Mouse (Mus musculus): Measurements from ENCODE around the gene Cyba. TPM values are rescaled to one million over a fixed set of nuclear protein-coding genes. Genes with fewer than 3 reads are reported as not detected.

Gene Cyba
- polyA plus RNA-seq, 1 experiment from 2014 or later, result 647 TPM

DNA sequence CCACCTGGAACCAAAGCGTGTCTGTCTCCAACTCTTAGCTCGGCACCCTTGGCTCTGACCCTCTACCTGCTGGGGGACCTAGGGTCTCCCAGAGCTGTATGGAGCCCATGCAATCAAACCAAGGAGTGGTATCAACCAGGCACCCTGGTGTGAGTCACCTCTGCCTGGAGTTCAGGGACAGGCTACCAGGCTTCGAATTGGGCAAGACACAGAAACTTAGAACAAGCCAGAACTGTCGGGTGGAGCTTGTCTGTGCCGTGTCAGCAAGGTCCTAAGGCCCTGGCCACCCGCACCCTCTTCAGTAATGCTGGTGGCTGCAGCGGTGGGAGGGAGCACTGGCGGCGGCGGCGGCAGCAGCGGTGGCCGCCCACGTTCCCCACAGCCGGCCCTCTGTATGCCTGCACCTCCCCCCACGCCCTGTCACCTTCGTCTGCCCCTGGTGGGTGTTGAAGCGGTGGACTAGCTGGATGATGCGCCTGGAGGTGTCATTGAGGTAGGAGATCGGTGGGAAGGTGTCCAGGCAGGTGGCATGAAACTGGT, 3.9 kb upstream of the Cyba start:
- Histone ChIP-seq H3K9ac (ENCODE audit: low read depth, low read length) (no peak overlapping the region), H3K27me3 (ENCODE audit: insufficient read depth, low read length) (no peaks in the 10 kb centered on the region), H3K27ac (no peak overlapping the region), H3K9me3 (replicated peaks; ENCODE audit: low read length) (no peaks in the 10 kb centered on the region), H3K4me3 (replicated peaks; ENCODE audit: low read depth, low read length) (no peak overlapping the region), H3K4me1 (replicated peaks; ENCODE audit: insufficient read depth, low read length) (peaks cover 14% of the 10 kb centered on the region), H3K4me2 (ENCODE audit: low read length) (no peak overlapping the region), H3K36me3 (ENCODE audit: insufficient read depth, low read length) (0 out of 2 replicates have a peak, but pooled peaks cover 9% of the 10 kb centered on the region)
- DNase-seq (ENCODE audit: low spot score), result no peak
- no peak for ATAC-seq (replicated peaks; ENCODE audit: low FRiP score, low read depth)
- WGBS, result 73% methylated on average over 20 of the region's 20 CpGs
- no peak for TF ChIP-seq CTCF (IDR thresholded peaks at IDR 0.05; ENCODE audit: low read depth)

DNA sequence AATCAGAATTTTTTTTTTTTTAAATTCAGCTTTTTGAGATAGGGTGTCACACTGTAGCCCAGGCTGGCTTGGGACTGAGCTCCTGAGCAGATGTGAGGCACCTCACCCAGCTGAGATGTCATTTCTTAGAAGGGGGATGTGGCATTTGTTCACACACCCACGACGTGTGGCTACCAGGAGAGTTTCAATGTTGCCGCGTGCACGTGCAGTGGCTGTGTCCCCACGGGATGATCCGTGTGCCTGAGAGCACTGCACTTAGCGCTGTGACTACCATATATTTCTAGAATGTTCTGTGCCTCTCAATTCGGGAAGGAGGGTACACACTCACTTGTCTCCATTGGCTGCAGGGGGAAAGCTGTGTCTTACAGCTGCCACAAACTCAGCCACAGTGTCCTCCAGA, 3.4 kb upstream of the Cyba start:
- ATAC-seq (replicated peaks; ENCODE audit: low FRiP score, low read depth), result no peak
- no peak overlapping the region for H3K27ac ChIP-seq
- H3K4me3 ChIP-seq (replicated peaks; ENCODE audit: low read depth, low read length), result no peak overlapping the region
- no peak overlapping the region for H3K4me2 ChIP-seq (ENCODE audit: low read length)
- peaks cover 19% of the 10 kb centered on the region for H3K4me1 ChIP-seq (replicated peaks; ENCODE audit: insufficient read depth, low read length)
- 0 out of 2 replicates have a peak, but pooled peaks cover 9% of the 10 kb centered on the region for H3K36me3 ChIP-seq (ENCODE audit: insufficient read depth, low read length)
- no peak for TF ChIP-seq CTCF (IDR thresholded peaks at IDR 0.05; ENCODE audit: low read depth)
- H3K27me3 ChIP-seq (ENCODE audit: insufficient read depth, low read length), result no peaks in the 10 kb centered on the region
- 94% methylated on average over 9 of the region's 9 CpGs for WGBS
- H3K9me3 ChIP-seq (replicated peaks; ENCODE audit: low read length), result no peaks in the 10 kb centered on the region
- DNase-seq (ENCODE audit: low spot score), result no peak
- no peak overlapping the region for H3K9ac ChIP-seq (ENCODE audit: low read depth, low read length)

DNA sequence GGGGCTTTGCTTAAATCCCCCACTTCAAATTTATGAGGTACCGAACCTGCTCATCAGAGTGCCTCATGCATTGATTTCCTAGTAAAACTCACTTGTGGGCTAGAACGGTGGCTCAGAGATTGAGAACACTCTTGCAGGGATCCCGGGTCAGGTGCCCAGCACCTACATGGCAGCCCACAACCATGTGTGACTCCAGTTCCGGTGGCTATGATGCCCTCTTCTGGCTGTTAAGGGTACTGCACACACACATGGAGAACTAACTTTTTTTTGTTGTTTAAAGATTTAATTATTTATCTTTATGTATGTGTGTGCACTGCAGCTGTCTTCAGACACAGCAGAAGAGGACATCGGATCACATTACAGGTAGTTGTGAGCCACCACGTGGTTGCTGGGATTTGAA, 2.6 kb upstream of the Cyba start:
- Histone ChIP-seq H3K27me3 (ENCODE audit: insufficient read depth, low read length) (no peaks in the 10 kb centered on the region), H3K9me3 (replicated peaks; ENCODE audit: low read length) (no peaks in the 10 kb centered on the region), H3K4me1 (replicated peaks; ENCODE audit: insufficient read depth, low read length) (peaks cover 23% of the 10 kb centered on the region), H3K9ac (ENCODE audit: low read depth, low read length) (no peak overlapping the region), H3K27ac (no peak overlapping the region), H3K4me2 (ENCODE audit: low read length) (no peak overlapping the region), H3K4me3 (replicated peaks; ENCODE audit: low read depth, low read length) (no peak overlapping the region), H3K36me3 (ENCODE audit: insufficient read depth, low read length) (0 out of 2 replicates have a peak, but pooled peaks cover 9% of the 10 kb centered on the region)
- no peak for ATAC-seq (replicated peaks; ENCODE audit: low FRiP score, low read depth)
- 93% methylated on average over 6 of the region's 6 CpGs for WGBS
- DNase-seq (ENCODE audit: low spot score), result no peak
- TF ChIP-seq CTCF (IDR thresholded peaks at IDR 0.05; ENCODE audit: low read depth), result peak; percentile 59

DNA sequence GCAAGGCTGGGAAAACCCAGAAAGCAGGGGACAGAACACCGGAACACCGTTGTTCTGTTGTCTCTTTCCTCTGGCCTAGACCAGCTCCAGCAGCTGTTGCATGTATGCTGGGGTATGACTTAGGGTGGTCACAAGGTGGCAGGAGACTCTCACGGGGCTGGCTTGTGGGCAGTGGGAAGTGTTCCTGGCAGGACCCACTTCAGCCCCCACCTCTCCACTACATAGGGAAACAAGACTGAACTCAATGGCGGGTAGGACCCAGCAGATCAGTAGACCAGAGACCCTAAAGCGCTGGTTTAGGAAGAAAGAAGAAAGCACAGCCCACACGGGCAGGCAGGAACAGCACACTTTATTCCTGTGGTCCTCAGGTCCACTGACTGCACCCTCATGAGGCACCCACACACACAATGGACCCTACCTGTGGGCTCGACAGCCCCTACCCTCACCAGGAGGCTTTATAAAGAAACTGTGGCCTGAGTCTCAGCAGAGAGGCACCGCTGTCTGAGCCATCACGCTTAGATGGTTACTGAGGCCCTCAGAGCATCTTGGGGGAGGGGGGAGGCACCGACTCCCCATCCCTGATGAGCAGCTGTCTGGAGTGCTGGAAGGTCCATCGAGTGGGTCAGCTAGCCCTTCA, 657 bp upstream of the Cyba start:
- peak; percentile 16 for ATAC-seq (replicated peaks; ENCODE audit: low FRiP score, low read depth)
- peaks cover 27% of the 10 kb centered on the region for H3K4me1 ChIP-seq (replicated peaks; ENCODE audit: insufficient read depth, low read length)

DNA sequence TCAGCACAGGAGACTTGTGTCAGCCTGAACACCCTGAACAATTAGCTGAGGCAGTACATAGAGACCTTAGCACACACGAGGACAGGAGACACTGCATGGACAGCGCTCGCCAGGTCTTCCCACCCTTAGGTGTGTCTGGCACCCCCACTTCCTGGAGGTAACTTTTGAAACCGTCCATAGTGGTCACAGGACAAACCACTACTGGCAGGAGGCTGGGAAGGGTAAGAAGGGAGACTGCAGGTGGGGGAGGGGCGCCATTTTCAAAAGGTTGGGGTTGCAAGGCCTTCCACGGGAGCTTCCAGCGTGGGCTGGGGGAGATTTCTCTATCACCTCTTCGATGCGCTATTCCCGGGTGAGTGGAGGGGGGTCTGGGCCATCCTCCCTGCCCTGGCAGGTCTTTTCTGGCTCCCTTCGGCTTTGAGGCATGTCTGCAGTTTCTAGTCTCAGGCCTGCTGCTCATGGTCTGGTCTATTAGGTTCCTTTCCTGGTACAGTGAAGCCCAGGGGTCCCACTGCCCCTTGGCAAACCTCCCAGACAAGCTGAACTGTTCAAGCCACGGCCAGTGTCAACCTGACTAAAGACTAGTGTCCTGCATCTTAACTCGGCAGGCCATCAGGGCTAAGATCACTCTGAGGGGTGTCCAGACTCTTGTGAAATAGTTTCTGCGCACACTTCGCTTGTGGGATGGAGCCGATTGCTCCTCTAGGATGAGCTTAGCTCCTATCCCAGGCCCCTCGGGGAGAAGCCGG, 862 bp downstream of the Cyba start:
- DNase-seq (ENCODE audit: low spot score), result no peak

More for the DNA sequence above, 657 bp upstream of the Cyba start:
- TF ChIP-seq CTCF (IDR thresholded peaks at IDR 0.05; ENCODE audit: low read depth), result peak; percentile 62
- 60% methylated on average over 11 of the region's 11 CpGs for WGBS
- Histone ChIP-seq H3K9ac (ENCODE audit: low read depth, low read length) (peak overlapping the region; percentile 73; the same call in 1 of the 2 replicates), H3K27me3 (ENCODE audit: insufficient read depth, low read length) (no peaks in the 10 kb centered on the region), H3K4me3 (replicated peaks; ENCODE audit: low read depth, low read length) (no peak overlapping the region), H3K9me3 (replicated peaks; ENCODE audit: low read length) (no peaks in the 10 kb centered on the region), H3K27ac (peak overlapping the region; percentile 78; the same call in 1 of the 2 replicates), H3K36me3 (ENCODE audit: insufficient read depth, low read length) (0 out of 2 replicates have a peak, but pooled peaks cover 9% of the 10 kb centered on the region), H3K4me2 (ENCODE audit: low read length) (peak overlapping the region; percentile 84)
- DNase-seq (ENCODE audit: low spot score), result peak; percentile 22

DNA sequence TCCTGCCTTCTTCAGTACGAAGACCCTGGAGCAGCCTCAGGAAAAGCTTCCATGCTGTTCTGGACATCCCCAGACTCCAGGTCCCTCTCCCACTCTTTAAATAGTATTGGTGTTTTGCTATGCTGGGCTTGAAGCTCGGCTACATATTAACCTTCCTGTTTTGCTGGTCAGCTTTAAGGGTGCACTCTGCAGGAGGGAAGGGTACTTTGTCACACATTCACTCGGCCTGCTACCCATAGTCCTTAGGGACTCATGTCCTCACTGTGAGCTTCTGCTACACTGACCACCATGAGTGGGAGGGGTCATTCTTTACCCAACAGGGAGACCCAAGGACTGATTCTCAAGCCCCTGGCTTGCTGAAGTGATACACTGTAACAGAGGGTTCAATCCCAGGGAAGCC, 2.1 kb downstream of the Cyba start:
- H3K36me3 ChIP-seq (ENCODE audit: insufficient read depth, low read length), result no peaks in the 10 kb centered on the region
- 61% methylated on average over 3 of the region's 3 CpGs for WGBS
- no peak for TF ChIP-seq CTCF (IDR thresholded peaks at IDR 0.05; ENCODE audit: low read depth)
- no peak overlapping the region for H3K4me3 ChIP-seq (replicated peaks; ENCODE audit: low read depth, low read length)
- H3K4me1 ChIP-seq (replicated peaks; ENCODE audit: insufficient read depth, low read length), result peaks cover 23% of the 10 kb centered on the region
- ATAC-seq (replicated peaks; ENCODE audit: low FRiP score, low read depth) (peak; percentile 26), DNase-seq (ENCODE audit: low spot score) (peak; percentile 40)
- peak overlapping the region; percentile 18; the same call in 1 of the 2 replicates for H3K4me2 ChIP-seq (ENCODE audit: low read length)
- no peaks in the 10 kb centered on the region for H3K27me3 ChIP-seq (ENCODE audit: insufficient read depth, low read length)
- peak overlapping the region; percentile 78 for H3K27ac ChIP-seq
- H3K9me3 ChIP-seq (replicated peaks; ENCODE audit: low read length), result no peaks in the 10 kb centered on the region
- H3K9ac ChIP-seq (ENCODE audit: low read depth, low read length), result 0 out of 2 replicates have a peak overlapping the region, but pooled peaks have one; percentile 35

More for the DNA sequence above, 862 bp downstream of the Cyba start:
- peaks cover 23% of the 10 kb centered on the region for H3K4me1 ChIP-seq (replicated peaks; ENCODE audit: insufficient read depth, low read length)
- no peaks in the 10 kb centered on the region for H3K27me3 ChIP-seq (ENCODE audit: insufficient read depth, low read length)
- peak overlapping the region; percentile 78 for H3K27ac ChIP-seq
- no peaks in the 10 kb centered on the region for H3K9me3 ChIP-seq (replicated peaks; ENCODE audit: low read length)
- H3K4me3 ChIP-seq (replicated peaks; ENCODE audit: low read depth, low read length), result peak overlapping the region; percentile 55
- H3K4me2 ChIP-seq (ENCODE audit: low read length), result peak overlapping the region; percentile 84
- H3K9ac ChIP-seq (ENCODE audit: low read depth, low read length), result peak overlapping the region; percentile 73
- H3K36me3 ChIP-seq (ENCODE audit: insufficient read depth, low read length), result 0 out of 2 replicates have a peak, but pooled peaks cover 9% of the 10 kb centered on the region
- 26% methylated on average over 18 of the region's 18 CpGs for WGBS
- ATAC-seq (replicated peaks; ENCODE audit: low FRiP score, low read depth), result peak; percentile 1; the same call in 1 of the 2 replicates
- no peak for TF ChIP-seq CTCF (IDR thresholded peaks at IDR 0.05; ENCODE audit: low read depth)

All from kidney, postnatal 0 days (tissue).